Mouse (Mus musculus): ENCODE data around the gene Tpk1. TPM values are rescaled to one million over a fixed set of nuclear protein-coding genes. Genes with fewer than 3 reads are reported as not detected.

The Tpk1 gene
- polyA plus RNA-seq, 1 experiment from 2014 or later = 4.9 TPM

- no peak overlapping the region for H3K4me2 ChIP-seq
- ATAC-seq (ENCODE audit: low FRiP score) (no peak), DNase-seq (ENCODE audit: low spot score, missing footprints) (peak; percentile 19)
- H3K36me3 ChIP-seq (ENCODE audit: control insufficient read depth, insufficient read depth, low read length) = no peaks in the 10 kb centered on the region
- H3K27me3 ChIP-seq (ENCODE audit: control insufficient read depth, insufficient read depth, low read length) = no peaks in the 10 kb centered on the region
- H3K4me1 ChIP-seq (ENCODE audit: control insufficient read depth, insufficient read depth, low read length) = no peaks in the 10 kb centered on the region
- H3K9ac ChIP-seq (ENCODE audit: low read length) = no peak overlapping the region
- no peak overlapping the region for H3K27ac ChIP-seq (ENCODE audit: low read depth, low read length)
- no peaks in the 10 kb centered on the region for H3K9me3 ChIP-seq (ENCODE audit: control insufficient read depth, low read length)
- WGBS = 87% methylated on average over 2 of the region's 2 CpGs
- no peak overlapping the region for H3K4me3 ChIP-seq (ENCODE audit: low read depth, low read length)
Measured at GRCm38 (mm10) chr6:43645674-43646073, 20.4 kb downstream of the Tpk1 start.

- peak; percentile 12 for DNase-seq (ENCODE audit: low spot score, missing footprints)
- WGBS = 87% methylated on average over 1 of the region's 1 CpGs
- H3K9me3 ChIP-seq (ENCODE audit: control insufficient read depth, low read length) = no peaks in the 10 kb centered on the region
- no peak overlapping the region for H3K4me2 ChIP-seq
- H3K9ac ChIP-seq (ENCODE audit: low read length) = no peak overlapping the region
- no peak overlapping the region for H3K27ac ChIP-seq (ENCODE audit: low read depth, low read length)
- no peaks in the 10 kb centered on the region for H3K36me3 ChIP-seq (ENCODE audit: control insufficient read depth, insufficient read depth, low read length)
- no peak overlapping the region for H3K4me3 ChIP-seq (ENCODE audit: low read depth, low read length)
- no peak for ATAC-seq (ENCODE audit: low FRiP score)
- H3K4me1 ChIP-seq (ENCODE audit: control insufficient read depth, insufficient read depth, low read length) = no peaks in the 10 kb centered on the region
- no peaks in the 10 kb centered on the region for H3K27me3 ChIP-seq (ENCODE audit: control insufficient read depth, insufficient read depth, low read length)
Measured at GRCm38 (mm10) chr6:43645105-43645504, 21.0 kb downstream of the Tpk1 start.

GRCm38 (mm10) chr6:43643718-43644117 is 22.4 kb downstream of the Tpk1 start:
- Histone ChIP-seq H3K4me2 (no peak overlapping the region), H3K4me1 (ENCODE audit: control insufficient read depth, insufficient read depth, low read length) (no peaks in the 10 kb centered on the region), H3K27ac (ENCODE audit: low read depth, low read length) (no peak overlapping the region), H3K27me3 (ENCODE audit: control insufficient read depth, insufficient read depth, low read length) (no peaks in the 10 kb centered on the region), H3K9me3 (ENCODE audit: control insufficient read depth, low read length) (no peaks in the 10 kb centered on the region), H3K4me3 (ENCODE audit: low read depth, low read length) (no peak overlapping the region), H3K36me3 (ENCODE audit: control insufficient read depth, insufficient read depth, low read length) (no peaks in the 10 kb centered on the region), H3K9ac (ENCODE audit: low read length) (no peak overlapping the region)
- ATAC-seq (ENCODE audit: low FRiP score) (no peak), DNase-seq (ENCODE audit: low spot score, missing footprints) (peak; percentile 56)
- 86% methylated on average over 6 of the region's 6 CpGs for WGBS

- ATAC-seq (ENCODE audit: low FRiP score) = no peak
- 83% methylated on average over 5 of the region's 5 CpGs for WGBS
Measured at GRCm38 (mm10) chr6:43642375-43642774, 23.7 kb downstream of the Tpk1 start.

GRCm38 (mm10) chr6:43640621-43641020 is 25.5 kb downstream of the Tpk1 start:
- Histone ChIP-seq H3K27me3 (ENCODE audit: control insufficient read depth, insufficient read depth, low read length) (no peaks in the 10 kb centered on the region), H3K9me3 (ENCODE audit: control insufficient read depth, low read length) (no peaks in the 10 kb centered on the region), H3K4me3 (ENCODE audit: low read depth, low read length) (no peak overlapping the region), H3K36me3 (ENCODE audit: control insufficient read depth, insufficient read depth, low read length) (no peaks in the 10 kb centered on the region), H3K27ac (ENCODE audit: low read depth, low read length) (no peak overlapping the region), H3K9ac (ENCODE audit: low read length) (no peak overlapping the region), H3K4me1 (ENCODE audit: control insufficient read depth, insufficient read depth, low read length) (no peaks in the 10 kb centered on the region), H3K4me2 (no peak overlapping the region)
- DNase-seq (ENCODE audit: low spot score, missing footprints) = peak; percentile 41
- no peak for ATAC-seq (ENCODE audit: low FRiP score)

More at GRCm38 (mm10) chr6:43642375-43642774, 23.7 kb downstream of the Tpk1 start:
- Histone ChIP-seq H3K4me1 (ENCODE audit: control insufficient read depth, insufficient read depth, low read length) (no peaks in the 10 kb centered on the region), H3K27me3 (ENCODE audit: control insufficient read depth, insufficient read depth, low read length) (no peaks in the 10 kb centered on the region), H3K27ac (ENCODE audit: low read depth, low read length) (no peak overlapping the region), H3K4me2 (no peak overlapping the region), H3K9me3 (ENCODE audit: control insufficient read depth, low read length) (no peaks in the 10 kb centered on the region), H3K4me3 (ENCODE audit: low read depth, low read length) (no peak overlapping the region), H3K9ac (ENCODE audit: low read length) (no peak overlapping the region), H3K36me3 (ENCODE audit: control insufficient read depth, insufficient read depth, low read length) (no peaks in the 10 kb centered on the region)
- DNase-seq (ENCODE audit: low spot score, missing footprints) = no peak

- WGBS = 91% methylated on average over 1 of the region's 1 CpGs
- H3K27ac ChIP-seq (ENCODE audit: low read depth, low read length) = no peak overlapping the region
- no peaks in the 10 kb centered on the region for H3K27me3 ChIP-seq (ENCODE audit: control insufficient read depth, insufficient read depth, low read length)
- no peak overlapping the region for H3K9ac ChIP-seq (ENCODE audit: low read length)
- no peak overlapping the region for H3K4me2 ChIP-seq
- ATAC-seq (ENCODE audit: low FRiP score) (no peak), DNase-seq (ENCODE audit: low spot score, missing footprints) (peak; percentile 72)
- no peak overlapping the region for H3K4me3 ChIP-seq (ENCODE audit: low read depth, low read length)
- H3K36me3 ChIP-seq (ENCODE audit: control insufficient read depth, insufficient read depth, low read length) = no peaks in the 10 kb centered on the region
- no peaks in the 10 kb centered on the region for H3K4me1 ChIP-seq (ENCODE audit: control insufficient read depth, insufficient read depth, low read length)
- no peaks in the 10 kb centered on the region for H3K9me3 ChIP-seq (ENCODE audit: control insufficient read depth, low read length)
Measured at GRCm38 (mm10) chr6:43638865-43639264, 27.2 kb downstream of the Tpk1 start.

GRCm38 (mm10) chr6:43638119-43638518 is 28.0 kb downstream of the Tpk1 start:
- H3K27me3 ChIP-seq (ENCODE audit: control insufficient read depth, insufficient read depth, low read length) = no peaks in the 10 kb centered on the region
- H3K9ac ChIP-seq (ENCODE audit: low read length) = no peak overlapping the region
- 90% methylated on average over 3 of the region's 3 CpGs for WGBS
- H3K9me3 ChIP-seq (ENCODE audit: control insufficient read depth, low read length) = no peaks in the 10 kb centered on the region
- no peak overlapping the region for H3K27ac ChIP-seq (ENCODE audit: low read depth, low read length)
- no peaks in the 10 kb centered on the region for H3K4me1 ChIP-seq (ENCODE audit: control insufficient read depth, insufficient read depth, low read length)
- H3K4me2 ChIP-seq = no peak overlapping the region
- no peak overlapping the region for H3K4me3 ChIP-seq (ENCODE audit: low read depth, low read length)
- ATAC-seq (ENCODE audit: low FRiP score) (no peak), DNase-seq (ENCODE audit: low spot score, missing footprints) (peak; percentile 8)
- no peaks in the 10 kb centered on the region for H3K36me3 ChIP-seq (ENCODE audit: control insufficient read depth, insufficient read depth, low read length)

GRCm38 (mm10) chr6:43636980-43637638 is 29.0 kb downstream of the Tpk1 start:
- no peak overlapping the region for H3K4me2 ChIP-seq
- no peaks in the 10 kb centered on the region for H3K4me1 ChIP-seq (ENCODE audit: control insufficient read depth, insufficient read depth, low read length)
- H3K4me3 ChIP-seq (ENCODE audit: low read depth, low read length) = no peak overlapping the region
- H3K36me3 ChIP-seq (ENCODE audit: control insufficient read depth, insufficient read depth, low read length) = no peaks in the 10 kb centered on the region
- H3K9me3 ChIP-seq (ENCODE audit: control insufficient read depth, low read length) = no peaks in the 10 kb centered on the region
- 89% methylated on average over 11 of the region's 11 CpGs for WGBS
- ATAC-seq (ENCODE audit: low FRiP score) = no peak
- H3K27ac ChIP-seq (ENCODE audit: low read depth, low read length) = no peak overlapping the region
- no peak overlapping the region for H3K9ac ChIP-seq (ENCODE audit: low read length)
- peak; percentile 23 for DNase-seq (ENCODE audit: low spot score, missing footprints)
- no peaks in the 10 kb centered on the region for H3K27me3 ChIP-seq (ENCODE audit: control insufficient read depth, insufficient read depth, low read length)

- no peak overlapping the region for H3K9ac ChIP-seq (ENCODE audit: low read length)
- H3K27me3 ChIP-seq (ENCODE audit: control insufficient read depth, insufficient read depth, low read length) = no peaks in the 10 kb centered on the region
- WGBS = 91% methylated on average over 3 of the region's 3 CpGs
- H3K27ac ChIP-seq (ENCODE audit: low read depth, low read length) = no peak overlapping the region
- DNase-seq (ENCODE audit: low spot score, missing footprints) (peak; percentile 49), ATAC-seq (ENCODE audit: low FRiP score) (no peak)
- H3K36me3 ChIP-seq (ENCODE audit: control insufficient read depth, insufficient read depth, low read length) = no peaks in the 10 kb centered on the region
- H3K4me3 ChIP-seq (ENCODE audit: low read depth, low read length) = no peak overlapping the region
- H3K4me1 ChIP-seq (ENCODE audit: control insufficient read depth, insufficient read depth, low read length) = no peaks in the 10 kb centered on the region
- no peaks in the 10 kb centered on the region for H3K9me3 ChIP-seq (ENCODE audit: control insufficient read depth, low read length)
- H3K4me2 ChIP-seq = no peak overlapping the region
Measured at GRCm38 (mm10) chr6:43633308-43633963, 32.6 kb downstream of the Tpk1 start.
